Mouse (Mus musculus) liver, postnatal 0 days (tissue): Measurements from ENCODE around the gene Des.

Experiments used
- CTCF ChIP-seq: sonication (generic); IDR thresholded peaks from 2 replicates; pipeline ENCODE4 v1.5.1; 2016; ENCODE audit warnings: antibody characterized with exemption, low read depth
- EP300 ChIP-seq: IDR thresholded peaks from 2 replicates; pipeline ENCODE4 v1.6.1; 2016; ENCODE audit warnings: antibody characterized with exemption, low read depth, mild to moderate bottlenecking

GRCm38 (mm10) chr1:75412196-75412595 lies 52.1 kb downstream of the Des start:
- no peak for TF ChIP-seq CTCF
- TF ChIP-seq EP300, result no peak
